Mouse (Mus musculus) olfactory bulb, adult 2 months (tissue): Measurements from ENCODE around the gene Prima1.

Experiments used
- CTCF ChIP-seq: fragments of 200-500 bp; IDR thresholded peaks from 2 replicates; pipeline ENCODE4 v1.5.1; 2012; ENCODE audit warnings: low read depth, mild to moderate bottlenecking, low read length, moderate library complexity; ENCODE audit not compliant: insufficient read depth
- POLR2A ChIP-seq: fragments of 200-500 bp; IDR thresholded peaks from 2 replicates; pipeline ENCODE4 v1.6.1; 2012; ENCODE audit warnings: mild to moderate bottlenecking, low read depth, low read length, moderate library complexity; ENCODE audit not compliant: insufficient read depth

DNA sequence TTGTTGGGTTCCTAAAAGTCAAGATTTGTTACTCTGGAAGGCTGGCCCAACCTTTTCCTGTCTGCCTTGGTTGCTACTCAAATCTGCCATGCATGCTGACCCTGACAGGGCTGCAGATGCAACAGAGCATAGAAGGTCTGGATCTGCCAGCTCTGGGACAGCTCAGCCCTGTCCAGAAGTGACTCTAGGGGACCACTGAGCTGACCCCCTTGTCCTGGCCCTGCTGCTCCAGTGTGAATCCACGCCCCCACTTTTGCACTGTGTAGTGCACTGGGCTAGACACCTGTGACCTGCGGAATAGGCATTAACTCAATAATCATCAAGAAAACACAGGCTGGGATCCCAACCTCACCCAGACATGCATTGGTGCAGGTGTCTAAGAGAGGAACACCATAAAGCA is 27.2 kb downstream of the Prima1 start:
- TF ChIP-seq CTCF = no peak
- no peak for TF ChIP-seq POLR2A
